Mouse (Mus musculus) CH12.LX (cell line): Measurements from ENCODE around the gene Serinc5. TPM values are rescaled to one million over a fixed set of nuclear protein-coding genes. Genes with fewer than 3 reads are reported as not detected.

Source experiments
- DNase-seq: peaks from one replicate; pipeline ENCODE4 v3.0.0-alpha.2; 2013; ENCODE audit errors: extremely low read depth
- H3K27ac ChIP-seq: 2 replicates; pipeline ENCODE4 v1.5.1; 2012; ENCODE audit warnings: low read depth, mild to moderate bottlenecking, control low read depth, moderate library complexity; ENCODE audit not compliant: insufficient read depth
- H3K27me3 ChIP-seq: replicated peaks from 2 replicates; pipeline ENCODE3; 2012; ENCODE audit warnings: inconsistent platforms
- H3K36me3 ChIP-seq, 2 experiments: replicated peaks in 1 of 2; 2 replicates each; pipeline versions ENCODE3 to v1.6.1; 2012; ENCODE audit warnings: inconsistent platforms in 1 of 2, low read length in 1 of 2, mild to moderate bottlenecking in 1 of 2, mixed read lengths in 1 of 2, moderate library complexity in 1 of 2; ENCODE audit not compliant: control insufficient read depth in 1 of 2, insufficient read depth in 1 of 2
- H3K4me1 ChIP-seq, 2 experiments: 2 replicates each; pipeline ENCODE4 v1.6.1; 2012; ENCODE audit warnings: inconsistent platforms in 1 of 2, moderate library complexity in 1 of 2; ENCODE audit not compliant: insufficient read depth in 2 of 2, control insufficient read depth in 1 of 2
- H3K4me2 ChIP-seq: 2 replicates; pipeline ENCODE4 v1.6.1; 2012; ENCODE audit warnings: low read depth, mild to moderate bottlenecking, control low read depth; ENCODE audit not compliant: poor library complexity, insufficient read depth, severe bottlenecking
- H3K4me3 ChIP-seq, 3 experiments: fragments of 150-350 bp in 1 of 3; sonication (generic) in 1 of 3; replicated peaks in 1 of 3; 2 replicates each; pipeline versions ENCODE3 to v1.5.1; 2011 to 2012; ENCODE audit warnings: low read depth in 2 of 3, low read length in 2 of 3, mild to moderate bottlenecking in 2 of 3, moderate library complexity in 2 of 3, control low read depth in 1 of 3, improper control_type of control experiment in 1 of 3, inconsistent platforms in 1 of 3, mixed read lengths in 1 of 3; ENCODE audit not compliant: poor library complexity in 1 of 3
- H3K79me2 ChIP-seq: replicated peaks from 2 replicates; pipeline ENCODE4 v1.6.1; 2012; ENCODE audit warnings: mild to moderate bottlenecking, moderate library complexity; ENCODE audit not compliant: control insufficient read depth, poor library complexity, insufficient read depth, severe bottlenecking; ENCODE audit errors: extremely low read depth
- H3K9ac ChIP-seq: 2 replicates; pipeline ENCODE4 v1.6.1; 2012; ENCODE audit warnings: low read depth, mild to moderate bottlenecking, control low read depth, moderate library complexity; ENCODE audit not compliant: insufficient read depth
- H3K9me3 ChIP-seq: replicated peaks from 2 replicates; pipeline ENCODE3; 2012; ENCODE audit warnings: low read length, inconsistent platforms, mixed read lengths
- BHLHE40 ChIP-seq: IDR thresholded peaks from 2 replicates; pipeline ENCODE4 v1.6.1; 2011; ENCODE audit warnings: mild to moderate bottlenecking, low read depth, low read length, improper control_type of control experiment
- E2F4 ChIP-seq: IDR thresholded peaks from 2 replicates; pipeline ENCODE4 v1.6.1; 2011; ENCODE audit warnings: low read depth, low read length, improper control_type of control experiment; ENCODE audit not compliant: insufficient replicate concordance
- ETS1 ChIP-seq: conservative IDR thresholded peaks from 2 replicates; pipeline ENCODE4 v1.6.1; 2012; ENCODE audit warnings: low read depth, mild to moderate bottlenecking, inconsistent platforms, low read length, improper control_type of control experiment, moderate library complexity
- GABPA ChIP-seq: IDR thresholded peaks from 2 replicates; pipeline ENCODE4 v1.6.1; 2012; ENCODE audit warnings: low read depth, low read length, improper control_type of control experiment, inconsistent platforms; ENCODE audit not compliant: insufficient replicate concordance
- HCFC1 ChIP-seq: IDR thresholded peaks from 2 replicates; pipeline ENCODE4 v1.6.1; 2012; ENCODE audit warnings: low read depth, mild to moderate bottlenecking, inconsistent platforms, low read length, improper control_type of control experiment
- IRF4 ChIP-seq: IDR thresholded peaks from 2 replicates; pipeline ENCODE4 v1.6.1; 2014; ENCODE audit warnings: low read depth, mild to moderate bottlenecking, inconsistent platforms, low read length, improper control_type of control experiment
- JUN ChIP-seq: IDR thresholded peaks from 2 replicates; pipeline ENCODE4 v1.6.1; 2011; ENCODE audit warnings: low read depth, mild to moderate bottlenecking, low read length, improper control_type of control experiment, moderate library complexity; ENCODE audit not compliant: insufficient read depth
- KAT2A ChIP-seq: IDR thresholded peaks from 2 replicates; pipeline ENCODE4 v1.6.1; 2012; ENCODE audit warnings: low read length, improper control_type of control experiment, inconsistent platforms; ENCODE audit not compliant: insufficient replicate concordance
- MAZ ChIP-seq: IDR thresholded peaks from 2 replicates; pipeline ENCODE4 v1.6.1; 2012; ENCODE audit warnings: low read depth, mild to moderate bottlenecking, inconsistent platforms, low read length, improper control_type of control experiment, moderate library complexity
- PAX5 ChIP-seq: IDR thresholded peaks from 2 replicates; pipeline ENCODE4 v1.6.1; 2012; ENCODE audit warnings: low read length, inconsistent platforms, mixed read lengths
- POLR2A ChIP-seq: IDR thresholded peaks from 2 replicates; pipeline ENCODE4 v1.6.1; 2011; ENCODE audit warnings: low read depth, mild to moderate bottlenecking, improper control_type of control experiment, low read length
- TBP ChIP-seq: conservative IDR thresholded peaks from 2 replicates; pipeline ENCODE4 v1.6.1; 2011; ENCODE audit warnings: low read depth, low read length, improper control_type of control experiment
- USF1 ChIP-seq: IDR thresholded peaks from 2 replicates; pipeline ENCODE4 v1.6.1; 2014; ENCODE audit warnings: low read depth, mild to moderate bottlenecking, inconsistent platforms, low read length, improper control_type of control experiment
- dilution Hi-C: fragments of 300-500 bp; cut with MboI; formaldehyde crosslinking; loops from 2 replicates; pipeline ENCODE4 v1.14.3; 2020; ENCODE audit warnings: low sequenced_read_pairs; ENCODE audit not compliant: extremely low pct_unique_long_range_greater_than_20kb, extremely low pct_ligation_motif_present
- in situ Hi-C: fragments of 300-500 bp; cut with MboI; formaldehyde crosslinking; loops from 3 replicates; pipeline ENCODE4 v1.14.3; 2019; ENCODE audit warnings: low sequenced_read_pairs, low pct_ligation_motif_present, low pct_unique_long_range_greater_than_20kb, mixed read lengths
- polyA plus RNA-seq: library from polyadenylated mRNA; unstranded; fragments of >175 nt; gene quantifications from 2 replicates; pipeline ENCODE4 v1.2.1, GENCODE M21; 2012; ENCODE audit warnings: low read depth; ENCODE audit not compliant: insufficient read length
- total RNA-seq, 2 experiments: library from RNA; depleted of rRNA; stranded (reverse); fragments of 300-350 nt in 1 of 2; fragments of >200 nt in 1 of 2; gene quantifications; 2 replicates each; pipeline ENCODE4 v1.2.3; 2012 to 2014

The Serinc5 gene
- total and polyA plus RNA-seq, 3 experiments, result 1.9 to 5.2 (median 4.3) TPM

DNA sequence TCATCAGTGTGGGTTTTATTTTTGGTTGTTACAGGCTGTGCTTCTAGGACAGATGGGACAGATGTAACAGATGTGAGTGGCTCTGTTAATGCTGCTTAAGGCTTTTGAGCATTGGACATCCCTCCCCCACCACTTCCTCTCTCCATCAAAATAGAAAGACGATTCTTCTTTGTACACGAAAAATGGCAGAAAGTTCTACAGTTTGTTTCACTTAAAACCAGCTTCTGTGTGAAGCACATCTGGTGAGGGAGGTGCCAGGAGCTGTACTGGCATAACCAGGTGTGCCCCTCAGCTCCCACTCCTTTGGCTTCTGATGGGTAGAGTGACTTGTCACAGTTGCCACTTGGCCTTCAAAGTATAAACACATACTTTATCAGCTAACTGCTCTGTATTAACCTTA lies 63.8 kb downstream of the Serinc5 start:
- H3K27me3 ChIP-seq, result no peaks in the 10 kb centered on the region
- no peaks in the 10 kb centered on the region for H3K36me3 ChIP-seq
- H3K9me3 ChIP-seq, result no peaks in the 10 kb centered on the region
- DNase-seq, result no peak
- H3K4me3 ChIP-seq, result no peak overlapping the region
- dilution Hi-C loops, result no loop called here
- H3K4me2 ChIP-seq, result no peak overlapping the region
- peak overlapping the region; percentile 14; the same call in 1 of the 2 replicates for H3K9ac ChIP-seq
- no peaks in the 10 kb centered on the region for H3K79me2 ChIP-seq
- no peak overlapping the region for H3K27ac ChIP-seq
- H3K4me1 ChIP-seq, result peaks cover 21% of the 10 kb centered on the region in 2 experiments
- in situ Hi-C loops, result no loop called here
- TF ChIP-seq GABPA, result no peak
- no peak for TF ChIP-seq PAX5
- TF ChIP-seq KAT2A, result no peak
- no peak for TF ChIP-seq HCFC1
- no peak for TF ChIP-seq MAZ
- no peak for TF ChIP-seq BHLHE40

DNA sequence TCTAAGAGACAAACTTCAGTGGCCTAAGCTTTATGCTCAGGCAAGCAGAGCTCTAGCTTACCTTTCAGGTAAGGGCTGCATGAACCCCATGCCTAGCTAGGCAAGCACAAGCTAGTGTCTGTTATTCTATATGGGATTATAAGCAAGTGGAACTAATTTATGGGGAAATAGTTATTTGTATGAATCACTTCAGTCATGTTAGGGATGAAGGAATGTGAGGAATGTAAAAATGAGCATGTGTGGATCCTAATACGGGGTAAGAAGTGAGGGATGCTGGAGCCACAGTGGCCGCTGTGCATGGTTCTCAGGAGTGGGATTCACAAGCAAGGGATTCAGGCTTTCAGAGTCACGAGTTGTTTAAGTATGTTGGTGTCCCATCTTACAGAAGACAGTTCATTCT lies 64.4 kb downstream of the Serinc5 start:
- in situ Hi-C loops (no loop called here), dilution Hi-C loops (no loop called here)
- Histone ChIP-seq H3K9me3 (no peaks in the 10 kb centered on the region), H3K27ac (no peak overlapping the region), H3K4me3 (no peak overlapping the region), H3K4me2 (no peak overlapping the region), H3K79me2 (no peaks in the 10 kb centered on the region), H3K9ac (peak overlapping the region; percentile 14; the same call in 1 of the 2 replicates), H3K4me1 (peaks cover 21% of the 10 kb centered on the region in 2 experiments), H3K27me3 (no peaks in the 10 kb centered on the region), H3K36me3 (no peaks in the 10 kb centered on the region)
- no peak for DNase-seq
- no peak for TF ChIP-seq KAT2A
- no peak for TF ChIP-seq MAZ
- no peak for TF ChIP-seq POLR2A
- TF ChIP-seq USF1, result no peak
- TF ChIP-seq E2F4, result no peak
- TF ChIP-seq TBP, result no peak
- no peak for TF ChIP-seq IRF4
- TF ChIP-seq JUN, result no peak
- TF ChIP-seq ETS1, result no peak
